Mouse (Mus musculus): Measurements from ENCODE around the gene Otos. TPM values are rescaled to one million over a fixed set of nuclear protein-coding genes. Genes with fewer than 3 reads are reported as not detected.

Gene Otos
- polyA plus RNA-seq (2012; rRNA removed) (0.18 TPM in 1 of 2 replicates, not detected in the other), polyA plus RNA-seq (2014; fragmentation: Nextera tagmentation; extraction: Ambion mirVana) (0.10 TPM in 1 of 2 replicates, not detected in the other)

DNA sequence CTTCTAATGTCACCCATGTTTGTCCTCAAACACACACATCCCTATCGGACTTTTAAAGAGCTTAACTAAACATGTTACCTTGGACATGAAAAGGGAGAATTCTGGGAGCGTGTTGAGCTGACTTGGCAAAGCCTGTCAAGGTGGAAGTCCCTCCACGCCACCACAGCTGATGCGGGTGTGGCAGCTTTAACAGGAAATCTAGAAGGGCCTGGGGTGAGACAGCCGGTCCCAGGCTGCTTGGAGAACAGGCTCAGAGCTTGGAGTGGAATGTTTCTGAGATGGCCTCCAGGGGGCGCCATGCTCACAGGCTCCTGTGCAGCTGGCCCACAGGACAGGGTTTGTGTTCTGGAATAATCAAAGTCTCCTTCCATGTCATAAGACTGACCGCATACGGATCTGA, at the start of gene Otos:
Gene Otos (minus strand): TSS at position 169 of the 400 bp plus-strand sequence.
- TF ChIP-seq CTCF (IDR thresholded peaks at IDR 0.05; ENCODE audit: low read depth) (peak; percentile 86), EP300 (IDR thresholded peaks at IDR 0.05; ENCODE audit: low read depth) (no peak)
- Histone ChIP-seq H3K4me3 (ENCODE audit: insufficient read depth in 1 of 2, low read depth in 2 of 2, low read length in 2 of 2) (peak within 1 kb of the TSS in 1 of 2 experiments; percentile 1; a peak in 1 of 4 replicates), H3K27me3 (ENCODE audit: control insufficient read depth, insufficient read depth, low read length) (no peaks in the 10 kb centered on the region), H3K36me3 (replicated peaks; ENCODE audit: control insufficient read depth, insufficient read depth, low read depth) (no peaks in the 10 kb centered on the region), H3K9me3 (ENCODE audit: control insufficient read depth, low read length) (no peaks in the 10 kb centered on the region), H3K4me1 (replicated peaks; ENCODE audit: control insufficient read depth in 2 of 2, insufficient read depth in 2 of 2, low read length in 1 of 2) (peaks cover 0 to 6% of the 10 kb centered on the region in 2 experiments; a peak in 1 of 4 replicates), H3K9ac (replicated peaks) (no peak within 1 kb of the TSS), H3K27ac (no peak within 1 kb of the TSS), H3K4me2 (ENCODE audit: low read depth) (peak within 1 kb of the TSS; percentile 45)
- 18% methylated on average over 8 of the region's 8 CpGs for WGBS (ENCODE audit: insufficient replicate concordance)
- DNase-seq (ENCODE audit: low read depth in 3 of 3, low spot score in 3 of 3) (peak; percentile 22 to 37 (median 28)), ATAC-seq (ENCODE audit: insufficient read depth) (no peak)

GRCm38 (mm10) chr1:92696848-92697247, 48.2 kb upstream of the Otos start:
- TF ChIP-seq CTCF (IDR thresholded peaks at IDR 0.05; ENCODE audit: low read depth), result peak; percentile 79
- no peak for TF ChIP-seq EP300 (IDR thresholded peaks at IDR 0.05; ENCODE audit: low read depth)
- Histone ChIP-seq H3K4me3 (ENCODE audit: insufficient read depth in 1 of 2, low read depth in 2 of 2, low read length in 2 of 2) (no peak overlapping the region), H3K4me1 (replicated peaks; ENCODE audit: control insufficient read depth in 2 of 2, insufficient read depth in 2 of 2, low read length in 1 of 2) (no peaks in the 10 kb centered on the region), H3K27me3 (ENCODE audit: control insufficient read depth, insufficient read depth, low read length) (no peaks in the 10 kb centered on the region), H3K36me3 (replicated peaks; ENCODE audit: control insufficient read depth, insufficient read depth, low read depth) (no peaks in the 10 kb centered on the region), H3K9ac (replicated peaks) (no peak overlapping the region), H3K27ac (no peak overlapping the region), H3K9me3 (ENCODE audit: control insufficient read depth, low read length) (no peaks in the 10 kb centered on the region), H3K4me2 (ENCODE audit: low read depth) (no peak overlapping the region)
- ATAC-seq (ENCODE audit: insufficient read depth) (no peak), DNase-seq (ENCODE audit: low read depth in 3 of 3, low spot score in 3 of 3) (peak; percentile 25 to 41 (median 32))
- WGBS (ENCODE audit: insufficient replicate concordance), result 29% methylated on average over 4 of the region's 4 CpGs

DNA sequence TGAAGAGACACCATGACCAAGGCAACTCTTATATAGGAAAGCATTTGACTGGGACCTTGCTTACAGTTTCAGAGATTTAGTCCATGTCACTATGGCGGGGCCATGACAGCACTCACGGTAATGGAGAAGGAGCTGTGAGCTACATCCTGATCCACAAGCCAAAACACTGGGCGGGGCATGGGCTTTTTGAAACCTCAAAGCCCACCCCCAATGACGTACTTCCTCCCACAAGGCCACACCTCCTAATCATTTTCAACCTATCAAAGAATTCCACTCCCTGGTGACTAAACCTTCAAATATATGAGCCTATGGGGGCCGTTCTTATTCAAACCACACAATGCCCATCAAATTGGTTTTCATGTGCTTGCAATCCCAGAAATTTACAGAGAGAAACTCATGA, 47.1 kb upstream of the Otos start:
- H3K27ac ChIP-seq, result no peak overlapping the region
- no peak overlapping the region for H3K9ac ChIP-seq (replicated peaks)
- no peak for ATAC-seq (ENCODE audit: insufficient read depth)
- H3K4me2 ChIP-seq (ENCODE audit: low read depth), result no peak overlapping the region
- H3K4me1 ChIP-seq (replicated peaks; ENCODE audit: control insufficient read depth in 2 of 2, insufficient read depth in 2 of 2, low read length in 1 of 2), result no peaks in the 10 kb centered on the region
- no peak for TF ChIP-seq EP300 (IDR thresholded peaks at IDR 0.05; ENCODE audit: low read depth)
- no peak for TF ChIP-seq CTCF (IDR thresholded peaks at IDR 0.05; ENCODE audit: low read depth)
- no peaks in the 10 kb centered on the region for H3K36me3 ChIP-seq (replicated peaks; ENCODE audit: control insufficient read depth, insufficient read depth, low read depth)
- WGBS (ENCODE audit: insufficient replicate concordance), result 59% methylated on average over 5 of the region's 5 CpGs
- no peak overlapping the region for H3K4me3 ChIP-seq (ENCODE audit: insufficient read depth in 1 of 2, low read depth in 2 of 2, low read length in 2 of 2)
- DNase-seq (ENCODE audit: low read depth in 3 of 3, low spot score in 3 of 3), result no peak
- H3K27me3 ChIP-seq (ENCODE audit: control insufficient read depth, insufficient read depth, low read length), result no peaks in the 10 kb centered on the region
- H3K9me3 ChIP-seq (ENCODE audit: control insufficient read depth, low read length), result no peaks in the 10 kb centered on the region

DNA sequence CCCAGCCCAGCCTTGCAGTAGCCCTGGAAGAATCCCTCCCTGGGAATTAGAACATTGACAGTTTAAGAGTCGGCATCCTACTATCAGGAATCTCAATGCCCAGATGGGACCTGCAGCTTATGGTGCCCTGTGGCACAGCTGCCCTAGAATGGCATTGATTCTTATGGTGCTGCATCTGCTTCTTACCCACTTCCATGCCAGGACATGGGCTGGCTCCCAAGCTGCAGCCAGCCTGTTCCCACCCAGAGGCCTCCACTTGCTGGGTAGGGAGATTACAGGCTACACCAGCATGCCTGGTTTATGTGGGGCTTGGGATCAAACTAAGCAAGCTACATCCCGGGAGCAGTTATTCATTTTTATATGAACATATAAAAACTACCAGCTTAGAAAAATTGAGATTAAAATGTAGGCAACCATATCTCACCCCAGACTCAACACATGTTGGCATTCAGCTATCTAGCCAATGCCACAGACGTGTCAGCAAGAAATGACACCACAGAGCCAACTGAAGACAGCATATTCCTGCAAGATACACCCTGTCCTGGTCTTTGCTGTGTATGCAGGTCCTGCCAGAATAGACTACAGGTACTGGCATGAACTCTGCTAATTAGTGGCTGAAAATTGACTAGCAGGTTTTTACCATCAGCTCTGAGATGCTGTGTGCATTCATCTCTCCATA, 42.7 kb upstream of the Otos start:
- ATAC-seq (ENCODE audit: insufficient read depth), result no peak
- no peak overlapping the region for H3K4me2 ChIP-seq (ENCODE audit: low read depth)
- DNase-seq (ENCODE audit: low read depth in 3 of 3, low spot score in 3 of 3), result no peak
- H3K9me3 ChIP-seq (ENCODE audit: control insufficient read depth, low read length), result no peaks in the 10 kb centered on the region
- TF ChIP-seq CTCF (IDR thresholded peaks at IDR 0.05; ENCODE audit: low read depth) (no peak), EP300 (IDR thresholded peaks at IDR 0.05; ENCODE audit: low read depth) (no peak)
- no peaks in the 10 kb centered on the region for H3K36me3 ChIP-seq (replicated peaks; ENCODE audit: control insufficient read depth, insufficient read depth, low read depth)
- H3K4me1 ChIP-seq (replicated peaks; ENCODE audit: control insufficient read depth in 2 of 2, insufficient read depth in 2 of 2, low read length in 1 of 2), result no peaks in the 10 kb centered on the region
- H3K27ac ChIP-seq, result no peak overlapping the region
- 57% methylated on average over 3 of the region's 3 CpGs for WGBS (ENCODE audit: insufficient replicate concordance)
- no peak overlapping the region for H3K9ac ChIP-seq (replicated peaks)
- H3K27me3 ChIP-seq (ENCODE audit: control insufficient read depth, insufficient read depth, low read length), result no peaks in the 10 kb centered on the region
- H3K4me3 ChIP-seq (ENCODE audit: insufficient read depth in 1 of 2, low read depth in 2 of 2, low read length in 2 of 2), result no peak overlapping the region

GRCm38 (mm10) chr1:92686994-92687393, 38.4 kb upstream of the Otos start:
- H3K27ac ChIP-seq, result no peak overlapping the region
- TF ChIP-seq CTCF (IDR thresholded peaks at IDR 0.05; ENCODE audit: low read depth) (no peak), EP300 (IDR thresholded peaks at IDR 0.05; ENCODE audit: low read depth) (no peak)
- no peaks in the 10 kb centered on the region for H3K36me3 ChIP-seq (replicated peaks; ENCODE audit: control insufficient read depth, insufficient read depth, low read depth)
- H3K27me3 ChIP-seq (ENCODE audit: control insufficient read depth, insufficient read depth, low read length), result no peaks in the 10 kb centered on the region
- H3K9ac ChIP-seq (replicated peaks), result no peak overlapping the region
- no peaks in the 10 kb centered on the region for H3K9me3 ChIP-seq (ENCODE audit: control insufficient read depth, low read length)
- no peak overlapping the region for H3K4me2 ChIP-seq (ENCODE audit: low read depth)
- no peak overlapping the region for H3K4me3 ChIP-seq (ENCODE audit: insufficient read depth in 1 of 2, low read depth in 2 of 2, low read length in 2 of 2)
- ATAC-seq (ENCODE audit: insufficient read depth), result no peak
- DNase-seq (ENCODE audit: low read depth in 3 of 3, low spot score in 3 of 3), result no peak
- 61% methylated on average over 8 of the region's 8 CpGs for WGBS (ENCODE audit: insufficient replicate concordance)
- no peaks in the 10 kb centered on the region for H3K4me1 ChIP-seq (replicated peaks; ENCODE audit: control insufficient read depth in 2 of 2, insufficient read depth in 2 of 2, low read length in 1 of 2)
